Mouse (Mus musculus) hindbrain, embryonic 13.5 days (tissue): ENCODE measurements around the gene Zfp592. TPM values are rescaled to one million over a fixed set of nuclear protein-coding genes. Genes with fewer than 3 reads are reported as not detected.

Experiments used
- ATAC-seq: fragments of 200-750 bp; cut with Nextera tagmentation; 2 replicates; pipeline ENCODE4 v1.8.0; 2017; ENCODE audit warnings: moderate TSS enrichment; ENCODE audit not compliant: low FRiP score
- H3K27ac ChIP-seq: fragments of 300-500 bp; sonication (generic); 2 replicates; pipeline ENCODE4 v1.5.1; 2015; ENCODE audit warnings: inconsistent platforms, mild to moderate bottlenecking, moderate library complexity
- H3K27me3 ChIP-seq: fragments of 300-500 bp; sonication (generic); 2 replicates; pipeline ENCODE4 v1.6.1; 2015; ENCODE audit warnings: mild to moderate bottlenecking, inconsistent platforms
- H3K36me3 ChIP-seq: fragments of 300-500 bp; sonication (generic); 2 replicates; pipeline ENCODE4 v1.6.1; 2015; ENCODE audit warnings: mild to moderate bottlenecking, inconsistent platforms
- H3K4me1 ChIP-seq: fragments of 300-500 bp; sonication (generic); replicated peaks from 2 replicates; pipeline ENCODE4 v1.6.1; 2015; ENCODE audit warnings: inconsistent platforms
- H3K4me2 ChIP-seq: fragments of 300-500 bp; sonication (generic); 2 replicates; pipeline ENCODE4 v1.6.1; 2015; ENCODE audit warnings: inconsistent platforms, mild to moderate bottlenecking, moderate library complexity
- H3K4me3 ChIP-seq: fragments of 300-500 bp; sonication (generic); 2 replicates; pipeline ENCODE4 v1.5.1; 2015; ENCODE audit warnings: mild to moderate bottlenecking, inconsistent platforms
- H3K9ac ChIP-seq: fragments of 300-500 bp; sonication (generic); 2 replicates; pipeline ENCODE4 v1.6.1; 2015; ENCODE audit warnings: mild to moderate bottlenecking, inconsistent platforms
- H3K9me3 ChIP-seq: fragments of 300-500 bp; sonication (generic); 2 replicates; pipeline ENCODE4 v1.6.1; 2016; ENCODE audit warnings: inconsistent platforms
- WGBS: fragments of 180-500 bp; shearing (Covaris S2); methylation state at CpG from one replicate; pipeline ENCODE4 v1.1.7; 2015; 5-methylcytosine and 5-hydroxymethylcytosine counted together
- polyA plus RNA-seq: library from polyadenylated mRNA; unstranded; fragments of >200 nt; fragmentation: Nextera tagmentation; extraction: Ambion mirVana; gene quantifications from 2 replicates; pipeline ENCODE4 v1.2.1, GENCODE M21; 2015

Gene Zfp592
- polyA plus RNA-seq, 1 experiment from 2014 or later: 8.8 TPM

DNA sequence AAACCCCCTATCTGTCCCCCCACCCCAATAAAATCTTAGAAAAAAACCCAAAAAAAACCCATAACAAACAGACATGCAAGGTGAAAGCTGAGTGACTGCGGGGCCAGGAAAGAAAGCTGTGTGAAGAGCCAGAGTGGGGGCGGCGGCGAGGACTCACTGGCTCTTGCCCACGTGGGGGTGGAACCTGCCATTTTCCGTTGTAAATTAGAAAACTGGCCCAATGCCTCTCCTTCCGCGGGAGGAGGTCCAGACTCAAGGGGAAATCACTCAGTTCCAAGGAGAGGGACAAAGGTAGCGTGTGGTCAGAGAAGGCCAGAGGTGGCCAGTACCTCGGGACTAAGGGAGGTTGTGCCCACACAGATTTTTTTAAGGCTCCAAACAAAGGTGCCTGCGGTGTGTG, 68.5 kb downstream of the Zfp592 start:
- Histone ChIP-seq H3K4me3 (no peak overlapping the region), H3K4me1 (peaks cover 9% of the 10 kb centered on the region; the same call in 1 of the 2 replicates), H3K27me3 (no peaks in the 10 kb centered on the region), H3K9ac (no peak overlapping the region), H3K27ac (no peak overlapping the region), H3K9me3 (no peaks in the 10 kb centered on the region), H3K4me2 (no peak overlapping the region), H3K36me3 (no peaks in the 10 kb centered on the region)
- ATAC-seq: no peak
- 87% methylated on average over 11 of the region's 11 CpGs for WGBS

DNA sequence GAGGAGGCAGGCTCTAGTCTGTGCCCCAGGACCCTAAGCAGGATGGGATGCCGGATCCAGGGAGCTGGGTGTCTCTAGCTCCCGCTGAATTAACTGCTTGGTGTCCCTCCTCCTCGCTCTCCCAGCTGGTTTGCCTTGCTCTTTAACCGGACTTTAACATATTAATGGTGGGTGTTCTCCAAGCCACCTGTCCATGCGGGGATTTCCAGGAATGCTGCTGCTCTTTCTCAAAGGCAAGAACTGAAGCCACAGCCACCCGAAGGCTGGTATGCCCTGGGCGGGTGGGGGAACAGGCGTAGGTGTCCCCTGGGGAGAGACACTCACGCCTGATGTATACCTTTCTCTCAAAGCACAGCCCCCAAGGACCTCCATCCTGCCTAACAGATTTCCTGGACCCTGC, 69.9 kb downstream of the Zfp592 start:
- no peak overlapping the region for H3K4me3 ChIP-seq
- 56% methylated on average over 9 of the region's 9 CpGs for WGBS

DNA sequence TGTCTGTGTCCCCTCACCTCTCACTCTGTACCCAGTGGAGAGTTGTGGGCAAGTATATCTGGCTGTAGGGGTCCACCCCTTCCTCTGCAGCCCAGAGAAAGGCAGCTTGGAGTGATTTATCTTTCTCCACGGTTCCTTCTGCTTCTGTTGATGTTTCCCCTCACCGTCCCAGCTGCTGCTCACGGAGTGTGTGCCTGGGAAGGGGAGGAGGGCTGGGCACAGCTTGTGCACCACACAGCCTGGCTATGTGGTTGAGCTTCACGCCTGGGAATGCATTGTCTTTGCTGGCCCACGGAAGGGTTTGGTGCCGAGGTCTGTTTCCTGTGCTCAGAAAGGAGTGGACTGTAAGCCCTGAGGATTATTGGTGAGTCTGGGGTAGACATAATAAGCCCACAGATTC, 73.2 kb downstream of the Zfp592 start:
- no peak overlapping the region for H3K4me3 ChIP-seq
- no peak overlapping the region for H3K9ac ChIP-seq
- peaks cover 6% of the 10 kb centered on the region; the same call in 1 of the 2 replicates for H3K4me1 ChIP-seq
- H3K36me3 ChIP-seq: no peaks in the 10 kb centered on the region
- no peaks in the 10 kb centered on the region for H3K27me3 ChIP-seq
- no peak overlapping the region for H3K27ac ChIP-seq
- no peak overlapping the region for H3K4me2 ChIP-seq
- no peaks in the 10 kb centered on the region for H3K9me3 ChIP-seq
- no peak for ATAC-seq
- 48% methylated on average over 6 of the region's 6 CpGs for WGBS

More for the DNA sequence above, 69.9 kb downstream of the Zfp592 start:
- Histone ChIP-seq H3K4me2 (no peak overlapping the region), H3K4me1 (peaks cover 6% of the 10 kb centered on the region; the same call in 1 of the 2 replicates), H3K36me3 (no peaks in the 10 kb centered on the region), H3K27ac (no peak overlapping the region), H3K27me3 (no peaks in the 10 kb centered on the region), H3K9me3 (no peaks in the 10 kb centered on the region), H3K9ac (no peak overlapping the region)
- ATAC-seq: no peak

DNA sequence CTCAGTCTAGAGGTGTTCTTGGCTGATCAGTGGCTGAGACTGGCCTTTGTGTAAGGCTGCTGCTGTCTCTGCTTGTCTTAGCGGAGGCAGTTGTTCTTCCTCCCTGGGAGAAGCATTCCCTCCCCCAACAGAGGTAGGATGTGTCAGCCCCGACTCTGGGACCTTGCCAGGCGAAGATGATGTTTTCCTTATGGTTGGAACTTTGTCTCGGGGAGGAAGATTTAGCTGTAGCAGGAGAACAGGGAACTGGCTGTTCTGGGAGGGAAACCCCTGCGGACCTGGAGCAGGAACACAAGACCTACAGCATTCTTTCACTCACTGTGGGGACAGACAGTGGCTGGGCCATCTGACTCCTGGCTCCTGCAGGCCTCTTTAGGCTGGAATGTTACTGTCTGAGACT, 79.0 kb downstream of the Zfp592 start:
- Histone ChIP-seq H3K4me3 (no peak overlapping the region), H3K27me3 (0 out of 2 replicates have a peak, but pooled peaks cover 3% of the 10 kb centered on the region), H3K4me1 (no peaks in the 10 kb centered on the region), H3K4me2 (no peak overlapping the region), H3K9me3 (no peaks in the 10 kb centered on the region), H3K27ac (no peak overlapping the region), H3K36me3 (no peaks in the 10 kb centered on the region), H3K9ac (no peak overlapping the region)
- no peak for ATAC-seq
- WGBS: 61% methylated on average over 5 of the region's 5 CpGs

DNA sequence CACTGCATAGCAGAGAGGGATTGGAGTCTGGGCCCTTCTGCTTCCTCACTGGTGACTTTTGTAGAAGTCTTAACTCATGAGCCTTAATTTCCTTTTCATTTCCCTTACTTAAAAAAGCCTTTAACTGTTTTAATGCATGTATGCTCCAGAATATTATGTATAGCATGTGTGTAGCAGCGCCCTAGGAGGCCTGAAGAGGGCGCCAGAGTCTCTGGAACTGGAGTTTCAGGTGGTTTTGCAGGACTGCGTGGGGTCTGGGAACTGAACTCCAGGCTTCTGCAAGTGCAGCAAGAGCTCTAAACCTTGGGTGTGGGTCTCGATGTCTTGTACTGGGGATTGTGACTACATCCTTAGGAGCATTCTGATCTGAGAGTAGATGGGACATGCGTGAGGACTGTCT, 79.8 kb downstream of the Zfp592 start:
- Histone ChIP-seq H3K27me3 (0 out of 2 replicates have a peak, but pooled peaks cover 3% of the 10 kb centered on the region), H3K9ac (no peak overlapping the region), H3K4me1 (no peaks in the 10 kb centered on the region), H3K36me3 (no peaks in the 10 kb centered on the region), H3K4me2 (no peak overlapping the region), H3K4me3 (no peak overlapping the region), H3K27ac (no peak overlapping the region), H3K9me3 (no peaks in the 10 kb centered on the region)
- WGBS: 86% methylated on average over 5 of the region's 5 CpGs
- ATAC-seq: no peak

DNA sequence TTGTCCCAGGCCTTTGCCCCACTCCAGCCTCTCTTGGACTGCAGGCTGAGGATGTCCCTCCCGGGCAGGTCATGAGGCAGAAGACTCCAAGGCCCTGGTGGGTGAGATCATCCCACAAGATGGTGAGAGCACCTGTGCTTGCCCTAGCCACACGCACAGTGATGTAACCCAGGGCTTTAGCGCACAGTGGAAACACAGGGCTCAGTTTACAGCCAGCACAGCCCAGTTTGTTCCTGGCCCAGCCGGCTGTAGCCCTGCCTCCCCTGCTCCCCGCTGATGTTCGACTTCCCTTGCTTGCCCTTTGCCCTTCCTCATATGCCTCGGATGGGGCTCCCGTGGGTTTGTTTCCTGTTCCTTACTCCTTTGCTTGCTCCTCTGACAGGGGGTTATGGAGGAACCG, 81.1 kb downstream of the Zfp592 start:
- WGBS: 71% methylated on average over 9 of the region's 9 CpGs

DNA sequence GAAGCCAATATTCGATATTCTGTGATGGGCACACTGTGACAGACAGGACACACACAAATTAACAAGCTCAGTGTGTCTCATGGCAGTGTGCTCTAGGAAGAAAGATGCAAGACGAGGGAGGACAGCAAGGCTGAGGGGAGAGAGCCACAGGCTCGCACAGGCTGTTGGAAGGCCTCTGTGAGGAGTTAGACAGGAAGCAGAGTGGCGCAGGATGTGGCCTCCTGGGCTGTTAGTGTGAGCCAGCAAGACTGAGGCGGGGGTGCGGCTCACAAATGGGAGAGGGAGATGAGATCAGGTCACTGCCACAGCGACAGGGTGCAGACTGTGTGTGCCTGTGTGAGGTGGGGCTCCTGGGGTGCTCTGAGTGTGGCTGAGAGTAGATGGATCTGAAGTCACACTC, 81.8 kb downstream of the Zfp592 start:
- Histone ChIP-seq H3K9me3 (no peaks in the 10 kb centered on the region), H3K9ac (no peak overlapping the region), H3K27ac (no peak overlapping the region), H3K4me1 (no peaks in the 10 kb centered on the region), H3K27me3 (0 out of 2 replicates have a peak, but pooled peaks cover 3% of the 10 kb centered on the region), H3K36me3 (no peaks in the 10 kb centered on the region), H3K4me3 (no peak overlapping the region), H3K4me2 (no peak overlapping the region)
- ATAC-seq: no peak
- WGBS: 69% methylated on average over 7 of the region's 7 CpGs

More for the DNA sequence above, 81.1 kb downstream of the Zfp592 start:
- ATAC-seq: no peak
- no peaks in the 10 kb centered on the region for H3K9me3 ChIP-seq
- H3K27ac ChIP-seq: no peak overlapping the region
- no peak overlapping the region for H3K4me2 ChIP-seq
- no peak overlapping the region for H3K9ac ChIP-seq
- H3K4me1 ChIP-seq: no peaks in the 10 kb centered on the region
- H3K4me3 ChIP-seq: no peak overlapping the region
- H3K36me3 ChIP-seq: no peaks in the 10 kb centered on the region
- H3K27me3 ChIP-seq: 0 out of 2 replicates have a peak, but pooled peaks cover 3% of the 10 kb centered on the region

DNA sequence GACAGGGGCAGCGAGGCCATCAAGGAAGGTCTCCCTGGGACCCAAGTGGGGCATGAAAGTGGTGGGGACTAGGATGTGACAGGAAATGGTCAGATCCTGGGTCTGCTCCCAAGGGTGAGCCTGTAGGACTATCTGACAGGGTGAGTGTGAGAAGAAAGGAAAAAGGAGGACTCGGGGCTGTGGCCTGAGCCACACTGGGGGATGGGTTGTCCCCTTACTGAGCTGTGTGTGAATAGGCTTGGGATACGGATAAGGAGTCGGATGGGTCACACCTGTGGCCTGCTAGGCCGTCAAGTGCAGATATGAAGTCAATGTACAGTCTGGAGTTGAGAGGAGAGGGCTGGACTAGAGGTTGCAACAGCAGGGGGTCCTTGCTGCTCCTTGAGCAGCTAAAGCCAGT, 82.3 kb downstream of the Zfp592 start:
- ATAC-seq: no peak
- Histone ChIP-seq H3K4me2 (no peak overlapping the region), H3K4me1 (peaks cover 1% of the 10 kb centered on the region), H3K4me3 (no peak overlapping the region), H3K36me3 (no peaks in the 10 kb centered on the region), H3K27me3 (0 out of 2 replicates have a peak, but pooled peaks cover 3% of the 10 kb centered on the region), H3K27ac (no peak overlapping the region), H3K9ac (no peak overlapping the region), H3K9me3 (no peaks in the 10 kb centered on the region)
- 88% methylated on average over 5 of the region's 5 CpGs for WGBS

DNA sequence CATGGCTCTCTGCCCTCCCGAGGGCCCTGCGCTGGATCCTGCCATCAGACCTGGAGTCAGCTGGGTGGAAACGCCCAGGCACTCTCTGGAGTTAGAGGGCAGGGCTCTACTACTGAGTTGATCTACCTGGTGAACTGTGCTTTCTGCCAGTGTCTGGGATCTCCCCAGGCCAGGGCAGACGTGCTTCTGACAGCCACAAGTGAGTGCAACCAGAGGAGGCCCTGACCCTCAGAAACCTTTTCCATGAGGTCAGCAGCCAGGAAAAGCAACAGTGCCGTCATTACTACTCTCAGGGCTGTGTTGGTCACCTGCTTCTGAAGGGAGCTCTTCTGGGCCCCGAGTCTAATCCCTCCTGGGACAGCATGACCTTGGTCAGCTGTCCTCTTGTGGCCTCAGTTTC, 83.5 kb downstream of the Zfp592 start:
- no peak overlapping the region for H3K4me3 ChIP-seq
- WGBS: 75% methylated on average over 6 of the region's 6 CpGs
- no peaks in the 10 kb centered on the region for H3K9me3 ChIP-seq
- no peak overlapping the region for H3K4me2 ChIP-seq
- H3K27me3 ChIP-seq: 0 out of 2 replicates have a peak, but pooled peaks cover 3% of the 10 kb centered on the region
- no peak for ATAC-seq
- H3K9ac ChIP-seq: no peak overlapping the region
- peaks cover 6% of the 10 kb centered on the region for H3K4me1 ChIP-seq
- H3K27ac ChIP-seq: no peak overlapping the region
- H3K36me3 ChIP-seq: no peaks in the 10 kb centered on the region

DNA sequence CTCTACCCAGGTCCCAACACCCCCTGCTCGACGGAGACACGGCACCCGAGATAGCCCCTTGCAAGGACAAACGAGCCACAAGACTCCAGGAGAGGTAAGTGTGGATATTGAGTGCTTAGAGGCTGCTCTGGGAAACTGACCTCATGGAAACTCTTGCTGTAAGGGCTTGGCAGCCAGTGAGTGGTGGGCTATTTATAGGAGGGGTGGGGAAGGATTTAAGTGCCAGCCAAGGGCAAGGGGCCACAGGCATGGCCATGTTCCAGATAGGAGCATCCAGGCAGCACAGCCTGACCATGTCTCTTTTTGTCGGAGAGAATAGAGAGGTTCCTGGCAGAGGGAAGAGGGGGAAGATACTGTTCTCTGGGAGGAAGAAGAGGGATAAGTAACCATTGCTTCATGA, 85.3 kb downstream of the Zfp592 start:
- peaks cover 6% of the 10 kb centered on the region for H3K4me1 ChIP-seq
- no peaks in the 10 kb centered on the region for H3K9me3 ChIP-seq
- no peak overlapping the region for H3K9ac ChIP-seq
- 90% methylated on average over 6 of the region's 6 CpGs for WGBS
- 0 out of 2 replicates have a peak, but pooled peaks cover 3% of the 10 kb centered on the region for H3K27me3 ChIP-seq
- H3K27ac ChIP-seq: no peak overlapping the region
- ATAC-seq: no peak
- no peak overlapping the region for H3K4me2 ChIP-seq
- no peaks in the 10 kb centered on the region for H3K36me3 ChIP-seq
- H3K4me3 ChIP-seq: no peak overlapping the region

DNA sequence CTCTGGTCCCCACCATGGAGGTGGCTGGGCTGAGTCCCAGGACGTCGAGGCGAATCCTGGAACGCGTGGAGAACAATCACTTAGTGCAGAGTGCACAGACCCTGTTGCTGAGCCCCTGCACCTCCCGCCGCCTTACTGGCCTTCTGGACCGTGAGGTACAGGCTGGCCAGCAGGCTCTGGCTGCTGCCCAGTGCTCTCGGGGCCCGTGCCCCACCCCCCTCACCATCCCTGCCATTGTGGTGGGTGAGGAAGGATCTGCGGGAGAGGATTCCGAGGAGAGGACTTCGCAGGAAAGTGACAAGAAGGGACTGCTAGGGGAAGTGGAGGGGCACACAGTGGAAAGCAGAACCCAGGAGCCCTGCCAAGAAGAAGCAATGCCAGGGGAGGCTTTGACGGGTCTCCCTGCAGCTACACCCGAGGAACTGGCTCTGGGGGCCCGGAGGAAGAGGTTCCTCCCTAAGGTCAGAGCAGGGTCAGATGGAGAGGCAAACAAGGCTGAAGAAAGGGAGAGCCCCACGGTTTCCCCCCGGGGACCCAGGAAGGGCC, 100.0 kb downstream of the Zfp592 start:
- Histone ChIP-seq H3K36me3 (no peaks in the 10 kb centered on the region), H3K9ac (no peak overlapping the region; the same call in 1 of the 2 replicates), H3K9me3 (no peaks in the 10 kb centered on the region; the same call in 1 of the 2 replicates), H3K4me3 (no peak overlapping the region), H3K27me3 (no peaks in the 10 kb centered on the region), H3K4me1 (no peaks in the 10 kb centered on the region; the same call in 1 of the 2 replicates), H3K4me2 (no peak overlapping the region), H3K27ac (no peak overlapping the region)
- no peak for ATAC-seq
- 50% methylated on average over 18 of the region's 18 CpGs for WGBS

DNA sequence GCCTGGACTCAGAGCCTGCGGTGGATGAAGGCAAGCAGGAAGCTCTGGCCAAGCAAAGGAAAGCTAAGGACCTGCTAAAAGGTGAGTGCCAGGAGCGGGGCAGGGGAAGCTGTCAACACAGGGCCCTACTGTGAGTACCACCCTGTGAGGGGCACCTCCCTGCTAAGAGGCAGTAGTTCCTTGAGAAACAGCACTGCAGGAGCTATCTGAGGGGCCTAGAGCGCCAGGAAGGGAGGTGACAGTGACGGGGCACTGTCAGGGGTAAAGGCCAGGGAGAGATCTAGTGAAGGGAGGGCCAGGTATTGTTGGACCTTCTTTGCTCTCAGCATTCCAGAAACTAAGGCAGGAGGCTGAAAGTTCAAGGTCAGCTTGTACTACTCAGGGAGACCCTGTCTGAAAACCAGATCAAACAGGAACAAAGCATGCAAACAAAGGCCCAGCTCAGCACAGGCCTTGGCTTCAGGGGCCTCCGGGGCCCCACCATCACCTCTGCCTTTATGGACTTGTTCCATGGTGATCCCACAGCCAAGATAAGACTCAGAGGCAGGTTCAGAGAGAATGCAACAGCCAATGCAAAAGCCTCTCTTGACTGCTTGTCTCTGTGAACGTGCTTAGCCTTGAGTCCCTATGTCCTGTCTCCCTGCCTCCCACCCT, 100.8 kb downstream of the Zfp592 start:
- H3K4me2 ChIP-seq: no peak overlapping the region
- H3K36me3 ChIP-seq: no peaks in the 10 kb centered on the region
- no peak overlapping the region for H3K9ac ChIP-seq
- no peaks in the 10 kb centered on the region for H3K27me3 ChIP-seq
- 76% methylated on average over 6 of the region's 6 CpGs for WGBS
- ATAC-seq: no peak
- H3K4me1 ChIP-seq: no peaks in the 10 kb centered on the region; the same call in 1 of the 2 replicates
- no peaks in the 10 kb centered on the region; the same call in 1 of the 2 replicates for H3K9me3 ChIP-seq
- H3K4me3 ChIP-seq: no peak overlapping the region
- H3K27ac ChIP-seq: no peak overlapping the region
